Mouse (Mus musculus) spleen, adult 2 months (tissue): Measurements from ENCODE around the gene Pfkfb1.

ENCODE experiments used
- CTCF ChIP-seq: fragments of 200-500 bp; IDR thresholded peaks from 2 replicates; pipeline ENCODE4 v1.5.1; 2011; ENCODE audit warnings: mild to moderate bottlenecking, inconsistent platforms; ENCODE audit not compliant: insufficient read depth, insufficient read length, insufficient replicate concordance; ENCODE audit errors: extremely low read depth
- POLR2A ChIP-seq: fragments of 200-500 bp; IDR thresholded peaks from 2 replicates; pipeline ENCODE4 v1.6.1; 2011; ENCODE audit warnings: low read depth, low read length, inconsistent platforms

- no peak for TF ChIP-seq CTCF
- TF ChIP-seq POLR2A: no peak
Measured at GRCm38 (mm10) chrX:150594176-150594575, 6.1 kb downstream of the Pfkfb1 start.
